Mouse (Mus musculus) gastrocnemius, postnatal 36 days (tissue): ENCODE results near the gene Samd1. TPM values are rescaled to one million over a fixed set of nuclear protein-coding genes. Genes with fewer than 3 reads are reported as not detected.

Experiments used
- DNase-seq, 2 experiments: peaks; one replicate each; pipeline ENCODE4 v3.0.0; 2022
- intact Hi-C: fragments of 180-260 bp; cut with DNase I; formaldehyde crosslinking; loops from one replicate; pipeline ENCODE4 v1.15.1; 2025
- microRNA-seq, 2 experiments: library from miRNA; unstranded; fragments of <30 nt; microRNA quantifications; one replicate each; pipeline ENCODE4 v1.2.0; 2021
- total RNA-seq, 2 experiments: library from RNA; stranded (reverse); gene quantifications; 2 replicates each; pipeline ENCODE4 v1.2.3; 2021

The Samd1 gene
- total RNA-seq, 2 experiments from 2014 or later: 13.0 TPM

GRCm38 (mm10) chr8:84044103-84044502, 46.6 kb downstream of the Samd1 start:
- no peak for DNase-seq
- intact Hi-C loops: loop anchor here (5.0 to 10.0 kb wide), 3 partner anchors 138 to 541 kb away; no protein-coding TSS in a partner anchor

GRCm38 (mm10) chr8:84044900-84045299, 47.4 kb downstream of the Samd1 start, which contains the start of gene Rln3:
Gene Rln3 (minus strand): TSS chr8:84045000.
- intact Hi-C loops: loop anchor here (5.0 to 10.0 kb wide), 3 partner anchors 137 to 540 kb away; no protein-coding TSS in a partner anchor
- no peak for DNase-seq

GRCm38 (mm10) chr8:84046505-84046904, 49.0 kb downstream of the Samd1 start:
- no peak for DNase-seq
- intact Hi-C loops: loop anchor here (10.0 kb wide), 1 partner anchor 538 kb away; no protein-coding TSS in a partner anchor

GRCm38 (mm10) chr8:84048171-84048570, 50.7 kb downstream of the Samd1 start:
- intact Hi-C loops: loop anchor here (10.0 kb wide), 1 partner anchor 537 kb away; no protein-coding TSS in a partner anchor
- DNase-seq: no peak

Small RNA genes within 50 kb of the gene (microRNA-seq; reads per million reads assigned to microRNA genes)
- gene Mir1199 (10.4 to 14.1 reads per million in 2 experiments), gene Mir8111 (3.2 to 11.1 reads per million in 2 experiments)

Other genes with a start within 250 kb of the Samd1 start
- 10 to 100 TPM; 20.8 to 26.0 TPM for gene Adgrl1, start 97.6 kb upstream of the Samd1 start, total RNA-seq
- under 1 TPM; 0.27 to 0.56 TPM for gene Gm10644, start 42.5 kb upstream of the Samd1 start, total RNA-seq
- under 1 TPM; 0.42 to 0.71 TPM for gene Asf1b, start 42.2 kb upstream of the Samd1 start, total RNA-seq
- gene Prkaca, start 24.7 kb upstream of the Samd1 start, total RNA-seq: 100 to 1,000 TPM; 148 to 165 TPM
- under 1 TPM in 1 of 2 experiments, not detected in 1; 0.48 TPM for gene 1700067K01Rik, start 3.8 kb downstream of the Samd1 start, total RNA-seq
- gene 2210011C24Rik, start 14.5 kb downstream of the Samd1 start, total RNA-seq: 1 to 10 TPM; 2.6 to 5.6 TPM
- under 1 TPM; 0.10 to 0.12 TPM for gene Palm3, start 23.8 kb downstream of the Samd1 start, total RNA-seq
- under 1 TPM; 0.15 to 0.52 TPM for gene Il27ra, start 44.9 kb downstream of the Samd1 start, total RNA-seq
- not detected for gene Rln3, start 47.3 kb downstream of the Samd1 start, total RNA-seq
- 1 to 10 TPM; 1.6 to 1.7 TPM for gene Gm10643, start 67.5 kb downstream of the Samd1 start, total RNA-seq
- gene Rfx1, start 69.2 kb downstream of the Samd1 start, total RNA-seq: 1 to 10 TPM; 4.7 TPM
- 1 to 10 TPM; 4.8 to 5.1 TPM for gene Dcaf15, start 107.1 kb downstream of the Samd1 start, total RNA-seq
- not detected for gene Podnl1, start 128.3 kb downstream of the Samd1 start, total RNA-seq
- 10 to 100 TPM; 15.7 to 16.1 TPM for gene Cc2d1a, start 150.3 kb downstream of the Samd1 start, total RNA-seq
- under 1 TPM in 1 of 2 experiments, not detected in 1; 0.28 TPM for gene 4930432K21Rik, start 150.4 kb downstream of the Samd1 start, total RNA-seq
- not detected for gene Nanos3, start 187.5 kb downstream of the Samd1 start, total RNA-seq
- gene Zswim4, start 239.4 kb downstream of the Samd1 start, total RNA-seq: 1 to 10 TPM; 7.1 to 8.4 TPM